Mouse (Mus musculus) thymus, postnatal 14 days (tissue): ENCODE results near the gene Scn3b.

Source experiments
- DNase-seq: peaks from one replicate; pipeline ENCODE4 v3.0.0; 2021

Gene Scn3b

DNA sequence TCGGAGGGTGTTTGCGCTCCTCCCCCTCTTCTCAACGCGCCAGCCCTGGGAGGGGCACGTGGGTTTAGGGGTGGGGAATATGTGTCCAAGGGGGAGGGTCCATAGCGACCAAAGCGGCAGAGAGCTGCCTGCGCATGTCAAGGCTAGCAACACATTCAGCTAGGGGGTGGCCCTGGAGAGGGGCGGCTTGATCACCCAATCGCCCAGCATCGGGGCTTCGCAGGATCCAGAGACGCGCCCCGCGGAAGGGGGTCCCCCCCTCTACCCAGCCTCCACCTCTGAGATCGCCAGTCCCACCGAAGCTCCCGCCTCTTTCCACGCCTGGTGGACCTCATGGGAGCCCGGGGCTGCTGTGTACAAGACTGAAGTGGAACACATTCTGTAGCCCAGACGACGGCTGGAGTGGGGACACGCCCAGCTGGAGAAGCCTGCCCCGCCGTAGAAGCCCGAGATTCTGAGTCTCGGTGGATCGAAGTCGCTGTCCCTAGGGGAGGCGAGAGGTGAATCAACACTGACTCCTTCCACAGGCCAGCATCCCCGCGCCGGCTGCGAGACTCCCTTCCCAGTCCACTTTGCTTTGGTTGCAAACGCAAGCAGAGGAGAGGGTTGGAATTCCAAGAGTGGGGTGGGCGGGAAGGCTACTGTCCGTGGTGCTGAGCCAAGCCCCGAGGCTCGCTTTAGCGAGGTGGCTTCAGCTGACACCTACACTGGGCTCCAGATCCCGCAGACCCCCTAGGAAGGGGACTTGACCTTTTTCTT, at the start of gene Scn3b:
TSS of gene Scn3b (plus strand) at position 115 of the 759 bp plus-strand sequence.
- DNase-seq, result no peak

DNA sequence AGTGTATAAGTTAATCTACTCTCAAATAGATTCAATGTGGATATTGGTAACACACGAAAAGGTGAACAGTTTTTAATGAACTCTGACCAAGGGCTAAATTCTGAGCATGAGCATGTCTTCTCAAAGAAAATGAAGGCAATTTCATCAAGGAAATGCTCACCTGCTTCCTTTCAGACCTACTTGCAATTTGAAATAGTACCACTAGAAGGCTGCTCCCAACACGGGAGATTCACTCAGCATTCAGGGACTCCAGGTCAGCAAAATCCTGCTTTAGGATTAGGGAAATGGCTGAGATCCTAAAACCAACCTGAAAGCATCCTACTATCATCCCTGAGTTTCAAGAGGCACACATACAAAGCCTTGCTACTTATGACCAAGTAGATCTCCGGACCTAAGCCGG, 44.7 kb upstream of the Scn3b start:
- DNase-seq, result no peak

DNA sequence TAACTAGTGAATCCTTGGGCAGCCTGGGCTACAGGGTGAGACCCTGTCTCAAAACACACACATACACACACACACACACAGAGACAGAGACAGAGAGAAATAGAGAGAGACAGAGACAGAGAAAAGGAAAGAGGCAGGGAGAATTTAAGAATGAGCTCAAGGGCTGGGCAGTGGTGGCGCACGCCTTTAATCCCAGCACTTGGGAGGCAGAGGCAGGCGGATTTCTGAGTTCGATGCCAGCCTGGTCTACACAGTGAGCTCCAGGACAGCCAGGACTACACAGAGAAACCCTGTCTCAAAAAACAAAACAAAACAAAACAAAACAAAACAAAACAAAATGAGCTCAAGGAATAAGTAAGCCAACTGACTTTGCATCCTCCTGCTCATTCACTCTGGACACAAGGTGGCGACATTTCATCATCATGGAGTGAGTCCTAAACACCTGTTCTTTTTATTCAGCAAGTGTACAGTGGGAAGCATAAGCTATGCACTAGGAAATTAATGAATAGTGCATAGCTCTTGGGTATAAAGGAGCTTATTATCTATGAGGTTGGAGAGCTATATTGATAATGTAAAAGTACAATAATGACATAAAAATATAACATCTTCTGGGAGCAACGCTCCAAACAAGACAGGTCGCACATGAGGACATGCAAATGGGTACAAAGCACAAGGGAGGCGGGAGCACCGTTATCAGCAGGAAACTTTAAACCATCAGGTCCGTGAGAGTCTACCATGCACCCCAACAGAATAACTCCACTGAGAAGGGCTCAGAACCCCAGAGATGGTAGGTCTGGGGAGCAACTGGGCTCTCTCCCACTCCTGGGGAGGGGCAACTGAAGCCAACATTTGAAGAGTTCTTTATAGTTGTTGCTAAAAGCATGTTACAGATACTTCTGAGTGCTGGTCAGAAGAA, 40.9 kb upstream of the Scn3b start:
- DNase-seq, result peak; percentile 6

- no peak for DNase-seq
Observed at GRCm38 (mm10) chr9:40228804-40229331, 40.1 kb upstream of the Scn3b start.

- no peak for DNase-seq
Observed at GRCm38 (mm10) chr9:40229479-40229878, 39.5 kb upstream of the Scn3b start.

DNA sequence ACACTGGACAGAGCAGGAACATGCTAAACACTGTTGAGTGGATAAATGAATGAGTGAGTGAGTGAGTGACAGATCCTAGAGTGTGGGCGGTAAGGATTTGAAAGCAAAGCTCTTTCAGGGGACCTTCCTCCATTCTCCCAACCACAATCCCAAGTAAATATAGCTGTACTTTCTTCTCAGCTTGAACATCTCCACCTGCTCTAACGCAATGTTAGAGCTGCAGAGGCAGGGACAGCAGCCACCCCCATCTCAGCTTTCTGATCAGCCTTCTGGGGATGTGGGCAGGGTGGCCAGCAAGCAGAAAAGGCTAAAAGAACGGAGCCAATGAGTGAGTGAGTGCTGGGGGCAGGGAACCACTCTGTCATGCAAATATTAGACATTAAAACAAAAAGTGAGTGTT, 38.0 kb upstream of the Scn3b start:
- DNase-seq, result no peak

DNA sequence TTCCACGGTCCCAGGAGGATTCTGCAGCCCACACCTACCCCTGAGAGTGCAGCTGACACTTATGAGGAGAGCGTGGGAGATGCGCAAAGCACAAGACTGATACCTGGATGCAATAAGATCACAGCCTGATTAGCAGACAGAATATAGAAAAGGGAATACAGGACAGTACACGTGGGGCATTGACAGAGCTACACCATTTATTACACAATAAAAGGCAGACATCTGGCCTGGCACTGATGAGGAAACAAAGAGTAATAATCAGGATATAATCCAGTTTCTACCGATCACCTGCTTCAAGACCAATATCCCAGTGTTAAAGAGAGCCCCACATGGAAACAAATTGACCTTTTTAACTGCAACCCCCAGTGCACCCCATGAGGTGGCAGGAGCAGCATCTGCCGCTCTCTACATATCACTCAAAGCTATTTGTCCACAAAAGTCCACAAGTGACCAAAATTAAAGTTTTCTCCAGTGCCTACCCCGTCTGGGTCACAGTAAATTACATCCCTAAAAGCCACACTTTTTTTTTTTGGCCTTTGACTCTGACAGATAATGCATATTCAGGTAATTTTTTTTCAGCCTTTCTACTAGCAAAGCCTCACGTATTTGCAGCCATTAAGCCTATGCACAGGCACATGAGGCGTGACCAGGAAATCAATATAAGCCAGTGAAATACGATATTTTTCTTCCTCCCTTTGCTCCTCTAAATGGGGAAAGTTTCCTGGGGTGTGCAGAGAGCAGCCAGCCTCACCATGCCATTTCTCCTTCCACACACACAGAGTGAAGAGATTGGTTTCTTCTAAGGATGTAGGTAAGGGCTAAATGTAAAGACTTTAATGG, 34.6 kb upstream of the Scn3b start:
- no peak for DNase-seq

DNA sequence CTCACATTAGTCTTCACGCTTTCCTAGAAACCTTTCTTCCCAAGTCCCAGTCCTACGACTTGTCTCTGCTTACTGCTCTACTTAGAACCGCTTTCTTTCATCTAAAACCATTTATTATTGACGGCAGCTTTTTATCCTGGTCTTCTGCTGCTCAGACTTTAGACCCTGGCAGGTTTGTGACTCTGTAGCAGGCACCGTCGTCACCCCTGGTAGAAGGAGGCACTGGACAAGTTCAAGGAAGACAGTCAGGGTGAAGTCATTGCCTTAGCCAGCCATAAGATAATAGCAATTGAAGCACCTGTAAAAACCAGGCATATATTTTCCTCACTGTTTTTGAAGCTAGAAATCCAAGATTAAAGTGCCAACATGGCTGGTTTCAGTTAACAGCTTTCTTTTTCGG, 33.8 kb upstream of the Scn3b start:
- DNase-seq, result no peak

GRCm38 (mm10) chr9:40239749-40240148, 29.3 kb upstream of the Scn3b start:
- no peak for DNase-seq

- no peak for DNase-seq
Observed at GRCm38 (mm10) chr9:40240311-40240710, 28.7 kb upstream of the Scn3b start.

- DNase-seq, result peak; percentile 9
Observed at GRCm38 (mm10) chr9:40241223-40241801, 27.7 kb upstream of the Scn3b start.

- no peak for DNase-seq
Observed at GRCm38 (mm10) chr9:40241951-40242888, 26.8 kb upstream of the Scn3b start.

DNA sequence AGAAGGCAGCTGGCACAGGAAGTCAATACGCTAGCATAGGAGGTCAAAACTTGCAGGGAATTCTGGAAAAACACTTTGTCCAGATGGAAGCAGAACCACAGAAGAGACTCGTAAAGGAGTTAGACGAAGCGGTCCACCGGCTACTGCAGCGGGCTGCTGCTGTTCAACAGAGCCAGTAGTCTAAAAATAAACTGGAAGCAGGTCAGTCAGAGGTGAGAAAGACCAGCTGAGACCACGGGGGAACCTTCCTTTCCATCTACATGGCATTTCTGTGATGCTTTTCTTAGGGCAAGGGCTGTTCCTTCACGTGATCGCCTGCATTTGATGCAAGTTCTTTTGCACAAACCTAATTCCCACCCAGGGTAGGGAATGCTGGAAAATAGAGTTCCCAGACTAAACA, 23.6 kb upstream of the Scn3b start:
- no peak for DNase-seq

DNA sequence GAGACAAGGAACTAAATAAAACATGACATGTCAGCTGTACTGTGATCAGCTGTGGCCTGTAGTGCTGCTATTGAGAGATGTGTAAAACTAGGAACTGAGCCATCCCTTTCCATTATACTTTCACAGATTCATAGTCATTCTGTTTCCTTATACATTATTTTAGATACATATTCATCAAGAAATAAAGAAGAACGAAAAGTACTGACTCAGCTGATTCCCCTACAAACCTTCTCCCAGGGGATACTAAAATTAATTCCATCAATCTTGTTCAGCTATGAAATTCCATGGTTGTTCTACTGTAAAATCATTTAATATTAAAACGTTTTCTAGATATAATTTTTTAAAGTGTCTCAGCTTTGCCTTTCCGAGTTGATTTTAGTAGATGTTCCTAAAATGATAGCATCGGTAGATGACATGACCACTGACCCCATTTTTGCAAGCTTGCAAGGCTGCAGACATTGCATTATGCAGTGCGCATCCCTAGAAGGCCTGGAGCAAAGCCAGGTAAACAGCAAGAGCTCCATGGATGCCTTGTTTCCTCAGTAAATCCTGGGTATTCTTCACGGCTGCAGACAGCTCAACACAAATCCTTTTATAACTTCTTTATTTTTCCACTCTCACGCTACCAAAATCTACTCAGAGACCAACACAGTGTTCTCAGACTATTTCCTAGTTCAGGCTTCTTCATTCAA, 22.9 kb upstream of the Scn3b start:
- no peak for DNase-seq

GRCm38 (mm10) chr9:40246702-40247101, 22.3 kb upstream of the Scn3b start:
- DNase-seq, result no peak

DNA sequence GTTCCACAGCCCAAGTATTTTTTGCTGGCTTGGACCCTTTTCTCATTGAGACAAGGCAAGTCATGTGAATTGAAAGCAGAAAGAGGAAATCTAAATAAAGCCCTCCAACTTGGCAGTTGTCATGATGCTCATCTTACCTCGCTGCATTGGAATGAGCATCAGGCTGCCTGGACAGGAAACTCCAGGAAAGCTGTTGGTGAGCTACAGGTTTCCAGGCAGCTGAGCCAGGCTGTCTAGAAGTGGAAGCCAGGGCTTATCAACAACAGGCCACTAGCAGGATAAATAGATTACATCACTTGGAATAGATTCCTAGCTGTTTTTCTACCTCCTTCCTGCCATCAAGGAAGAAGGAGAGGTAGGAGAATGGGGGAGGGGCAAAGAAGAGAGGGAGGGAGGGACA, 19.9 kb upstream of the Scn3b start:
- DNase-seq, result no peak

- no peak for DNase-seq
Observed at GRCm38 (mm10) chr9:40252459-40252858, 16.6 kb upstream of the Scn3b start.

- DNase-seq, result no peak
Observed at GRCm38 (mm10) chr9:40263874-40264273, 5.1 kb upstream of the Scn3b start.

GRCm38 (mm10) chr9:40268040-40268747, 823 bp upstream of the Scn3b start:
- no peak for DNase-seq

DNA sequence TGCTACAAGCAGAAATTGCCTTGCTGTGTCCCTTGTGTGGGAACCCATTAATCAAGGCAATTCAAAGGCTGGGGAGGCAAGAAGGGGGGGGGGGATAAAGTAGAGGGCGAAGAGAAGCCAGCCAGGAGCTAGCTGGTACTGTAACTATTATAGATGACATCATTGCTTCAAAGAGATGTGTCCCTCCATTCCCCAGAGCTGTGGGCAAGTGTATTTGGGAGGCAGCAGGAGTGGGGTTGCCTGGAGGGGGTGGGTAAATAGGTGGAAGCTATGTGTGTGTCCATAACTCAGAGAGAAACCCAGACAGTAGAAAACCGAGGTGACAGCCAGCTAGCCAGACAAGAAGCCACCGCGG, 292 bp upstream of the Scn3b start:
- DNase-seq, result no peak
